Mouse (Mus musculus) lung, embryonic 16.5 days (tissue): ENCODE measurements around the gene Etfdh. TPM values are rescaled to one million over a fixed set of nuclear protein-coding genes. Genes with fewer than 3 reads are reported as not detected.
A peak's percentile ranks its signal among the peaks of the same experiment; 100 is the strongest.

Experiments used
- ATAC-seq: fragments of 200-750 bp; cut with Nextera tagmentation; 2 replicates; pipeline ENCODE4 v1.8.0; 2017; ENCODE audit warnings: low read depth, mild to moderate bottlenecking, moderate library complexity
- H3K27ac ChIP-seq: fragments of 300-500 bp; sonication (generic); 2 replicates; pipeline ENCODE4 v1.5.1; 2014; ENCODE audit warnings: mild to moderate bottlenecking, control low read depth, low read length
- H3K27me3 ChIP-seq: fragments of 300-500 bp; sonication (generic); 2 replicates; pipeline ENCODE4 v1.6.1; 2014; ENCODE audit warnings: low read depth, low read length, mixed read lengths; ENCODE audit not compliant: control insufficient read depth, insufficient read depth
- H3K36me3 ChIP-seq: fragments of 300-500 bp; sonication (generic); 2 replicates; pipeline ENCODE4 v1.6.1; 2014; ENCODE audit warnings: low read length; ENCODE audit not compliant: control insufficient read depth, insufficient read depth
- H3K4me1 ChIP-seq: fragments of 300-500 bp; sonication (generic); replicated peaks from 2 replicates; pipeline ENCODE4 v1.6.1; 2014; ENCODE audit warnings: low read length, mixed read lengths; ENCODE audit not compliant: control insufficient read depth, insufficient read depth
- H3K4me2 ChIP-seq: fragments of 300-500 bp; sonication (generic); 2 replicates; pipeline ENCODE4 v1.6.1; 2014; ENCODE audit warnings: low read depth, low read length, control low read depth
- H3K4me3 ChIP-seq: fragments of 300-500 bp; sonication (generic); 2 replicates; pipeline ENCODE4 v1.5.1; 2014; ENCODE audit warnings: mild to moderate bottlenecking, low read length, control low read depth
- H3K9ac ChIP-seq: fragments of 300-500 bp; sonication (generic); 2 replicates; pipeline ENCODE4 v1.6.1; 2014; ENCODE audit warnings: low read length, control low read depth
- H3K9me3 ChIP-seq: fragments of 300-500 bp; sonication (generic); 2 replicates; pipeline ENCODE4 v1.6.1; 2016; ENCODE audit warnings: low read length; ENCODE audit not compliant: control insufficient read depth
- WGBS: fragments of 180-500 bp; shearing (Covaris S2); extraction: QIAGEN DNeasy Blood & Tissue Kit; methylation state at CpG from one replicate; pipeline ENCODE4 v1.1.7; 2014; 5-methylcytosine and 5-hydroxymethylcytosine counted together
- polyA plus RNA-seq: library from polyadenylated mRNA; unstranded; fragments of >200 nt; fragmentation: Nextera tagmentation; extraction: Ambion mirVana; gene quantifications from 2 replicates; pipeline ENCODE4 v1.2.1, GENCODE M21; 2015

The Etfdh gene
- polyA plus RNA-seq, 1 experiment from 2014 or later, result 56.3 TPM

DNA sequence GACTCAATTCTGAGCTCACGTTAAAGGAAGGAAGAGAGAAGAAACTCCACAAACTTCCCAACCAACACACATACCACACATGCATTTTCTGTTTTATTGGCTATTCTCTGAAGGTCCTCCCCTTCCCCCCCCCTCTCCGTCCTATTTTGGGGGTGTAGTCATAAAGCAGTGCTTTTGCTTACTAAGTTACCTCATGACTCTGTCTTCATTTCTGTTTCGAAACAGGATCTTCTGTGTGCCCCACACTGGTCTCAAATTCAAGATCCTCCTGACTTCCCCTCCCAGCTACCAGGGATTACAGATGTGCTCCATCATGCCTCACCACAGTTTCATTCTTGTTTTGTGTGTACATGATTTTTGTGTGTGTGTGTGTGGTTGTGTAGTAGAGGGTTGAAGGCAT lies 56.9 kb downstream of the Etfdh start:
- Histone ChIP-seq H3K4me1 (0 out of 2 replicates have a peak, but pooled peaks cover 2% of the 10 kb centered on the region), H3K9me3 (no peaks in the 10 kb centered on the region), H3K36me3 (no peaks in the 10 kb centered on the region), H3K4me2 (no peak overlapping the region), H3K27ac (no peak overlapping the region), H3K9ac (no peak overlapping the region), H3K27me3 (no peaks in the 10 kb centered on the region), H3K4me3 (no peak overlapping the region)
- 53% methylated on average over 3 of the region's 3 CpGs for WGBS
- ATAC-seq, result no peak

DNA sequence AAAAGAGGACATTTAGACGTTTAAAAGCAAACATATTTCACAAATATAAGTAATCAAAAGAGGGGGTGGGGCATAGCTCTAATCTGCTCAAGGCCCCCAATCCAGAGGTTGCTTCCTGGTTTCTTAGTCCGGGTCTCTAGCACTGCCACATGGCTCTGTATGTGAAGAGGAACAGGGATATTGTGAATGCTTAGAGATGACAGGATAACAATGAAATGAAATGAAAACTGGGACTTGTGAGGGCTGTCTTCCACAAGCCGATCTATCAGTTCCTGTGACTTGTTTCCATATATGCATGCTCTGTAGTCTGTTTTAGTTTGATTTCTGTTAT lies 60.0 kb downstream of the Etfdh start:
- H3K9me3 ChIP-seq, result no peaks in the 10 kb centered on the region
- ATAC-seq, result no peak
- 79% methylated on average over 3 of the region's 3 CpGs for WGBS

GRCm38 (mm10) chr3:79568629-79569350 lies 60.5 kb downstream of the Etfdh start:
- Histone ChIP-seq H3K4me2 (peak overlapping the region; percentile 64), H3K27ac (peak overlapping the region; percentile 79), H3K9me3 (no peaks in the 10 kb centered on the region), H3K4me1 (peaks cover 7% of the 10 kb centered on the region; the same call in 1 of the 2 replicates), H3K9ac (peak overlapping the region; percentile 74), H3K27me3 (no peaks in the 10 kb centered on the region), H3K4me3 (peak overlapping the region; percentile 66; the same call in 1 of the 2 replicates), H3K36me3 (no peaks in the 10 kb centered on the region)
- WGBS, result 80% methylated on average over 16 of the region's 16 CpGs
- ATAC-seq, result no peak

More for the DNA sequence above, 60.0 kb downstream of the Etfdh start:
- peaks cover 7% of the 10 kb centered on the region; the same call in 1 of the 2 replicates for H3K4me1 ChIP-seq
- no peak overlapping the region for H3K4me2 ChIP-seq
- no peak overlapping the region for H3K9ac ChIP-seq
- no peak overlapping the region for H3K27ac ChIP-seq
- H3K36me3 ChIP-seq, result no peaks in the 10 kb centered on the region
- no peaks in the 10 kb centered on the region for H3K27me3 ChIP-seq
- H3K4me3 ChIP-seq, result no peak overlapping the region

DNA sequence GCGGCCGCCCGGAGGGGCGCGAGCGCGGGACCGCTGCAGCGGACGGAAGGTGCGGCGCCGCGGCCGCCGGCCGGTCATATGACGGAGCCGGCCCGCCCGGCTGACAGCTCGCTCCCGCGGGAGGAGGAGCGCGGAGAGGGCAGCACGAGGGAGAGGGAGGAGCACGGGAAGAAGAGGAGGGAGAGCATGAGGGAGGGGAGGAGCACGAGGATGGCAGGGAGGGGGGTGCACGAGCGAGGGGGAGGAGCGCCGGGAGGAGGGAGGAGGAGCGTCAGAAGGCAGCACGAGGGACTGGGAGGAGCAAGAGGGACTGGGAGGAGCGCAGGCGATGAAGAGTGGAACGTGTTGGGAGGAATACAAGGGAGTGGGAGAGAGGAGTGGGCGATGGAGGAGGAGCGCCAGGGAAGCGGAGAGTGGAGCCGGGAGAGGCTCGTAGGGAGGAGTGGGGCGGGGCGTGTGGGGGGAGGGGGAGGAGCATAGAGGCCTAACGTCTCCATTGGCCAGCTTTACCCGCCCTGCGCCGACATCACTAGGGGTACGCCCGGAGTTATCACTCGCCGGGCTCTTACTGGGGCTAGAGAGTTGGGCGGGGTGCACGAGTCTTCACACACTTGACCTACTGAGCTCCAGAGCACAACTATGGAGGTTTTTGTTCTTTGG lies 61.5 kb downstream of the Etfdh start, which contains the start of gene Fnip2:
TSS of gene Fnip2 (minus strand) at position 94 of the 660 bp plus-strand sequence.
- under 1% methylated on average over 55 of the region's 55 CpGs for WGBS
- Histone ChIP-seq H3K27ac (peak within 1 kb of the TSS; percentile 79), H3K4me1 (peaks cover 7% of the 10 kb centered on the region; the same call in 1 of the 2 replicates), H3K36me3 (no peaks in the 10 kb centered on the region), H3K4me2 (peak within 1 kb of the TSS; percentile 64), H3K9me3 (no peaks in the 10 kb centered on the region), H3K9ac (peak within 1 kb of the TSS; percentile 74), H3K27me3 (no peaks in the 10 kb centered on the region), H3K4me3 (peak within 1 kb of the TSS; percentile 66)
- ATAC-seq, result peak; percentile 96

- H3K27ac ChIP-seq, result peak overlapping the region; percentile 79
- no peaks in the 10 kb centered on the region for H3K9me3 ChIP-seq
- H3K9ac ChIP-seq, result peak overlapping the region; percentile 74
- H3K4me2 ChIP-seq, result peak overlapping the region; percentile 64
- H3K27me3 ChIP-seq, result no peaks in the 10 kb centered on the region
- peak; percentile 2 for ATAC-seq
- under 1% methylated on average over 53 of the region's 60 CpGs for WGBS
- no peaks in the 10 kb centered on the region for H3K36me3 ChIP-seq
- H3K4me1 ChIP-seq, result peaks cover 7% of the 10 kb centered on the region; the same call in 1 of the 2 replicates
- peak overlapping the region; percentile 66 for H3K4me3 ChIP-seq
Measured at GRCm38 (mm10) chr3:79566716-79567691, 62.3 kb downstream of the Etfdh start.

DNA sequence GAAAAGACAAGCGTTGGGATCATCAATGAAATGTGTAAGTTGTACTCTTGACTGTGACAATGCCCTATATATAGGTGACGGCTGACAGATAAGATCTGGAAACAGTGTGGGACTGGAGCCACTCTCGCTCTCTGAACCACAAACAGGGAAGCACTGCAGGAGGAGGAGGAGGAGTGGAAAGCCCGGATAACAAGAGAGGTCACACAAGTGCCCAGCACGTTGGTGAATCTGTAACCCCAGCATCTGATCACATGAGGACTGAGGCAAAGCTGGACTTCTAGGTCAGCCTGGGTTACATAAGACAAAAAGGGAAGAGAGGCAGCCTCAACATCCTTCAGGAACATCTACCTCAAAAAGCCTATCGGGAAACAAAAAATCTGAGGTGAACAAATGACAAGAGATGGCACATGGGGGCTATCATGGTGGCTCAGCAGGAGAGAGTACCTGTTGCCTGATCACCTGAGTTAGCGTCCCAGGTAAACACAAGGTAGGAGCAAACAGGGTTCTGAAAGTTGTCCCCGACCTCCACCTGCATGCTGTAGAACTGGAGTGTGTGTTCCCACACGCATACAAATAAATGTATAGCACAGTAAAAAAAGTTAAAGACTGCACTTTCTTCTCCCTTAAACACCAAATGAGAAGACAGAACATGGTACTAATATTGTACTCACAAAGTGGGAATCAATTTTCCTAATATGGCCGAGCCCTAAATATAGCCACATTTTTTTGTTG lies 64.3 kb downstream of the Etfdh start:
- H3K4me3 ChIP-seq, result no peak overlapping the region
- H3K4me1 ChIP-seq, result peaks cover 7% of the 10 kb centered on the region; the same call in 1 of the 2 replicates
- H3K9ac ChIP-seq, result no peak overlapping the region
- 61% methylated on average over 10 of the region's 10 CpGs for WGBS
- no peaks in the 10 kb centered on the region for H3K27me3 ChIP-seq
- H3K27ac ChIP-seq, result no peak overlapping the region
- no peak for ATAC-seq
- H3K9me3 ChIP-seq, result no peaks in the 10 kb centered on the region
- no peaks in the 10 kb centered on the region for H3K36me3 ChIP-seq
- no peak overlapping the region for H3K4me2 ChIP-seq

DNA sequence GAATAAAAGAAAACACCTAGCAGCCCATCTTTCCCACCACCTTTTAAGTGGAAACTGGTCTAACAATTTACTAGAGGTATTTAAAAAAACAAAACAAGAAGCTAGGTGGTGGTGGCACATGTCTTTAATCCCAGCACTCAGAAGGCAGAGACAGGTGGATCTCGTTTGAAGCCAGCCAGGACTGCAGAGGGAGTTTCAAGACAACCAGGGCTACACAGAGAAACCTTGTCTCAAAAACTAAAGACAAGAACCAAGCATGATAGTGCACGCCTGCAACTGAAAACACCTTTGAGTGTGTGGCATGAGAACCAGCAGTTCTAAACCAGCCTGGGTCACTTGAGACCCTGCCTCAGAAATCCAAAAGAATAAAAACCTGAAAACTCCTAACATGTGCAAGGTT lies 65.8 kb downstream of the Etfdh start:
- Histone ChIP-seq H3K36me3 (no peaks in the 10 kb centered on the region), H3K9me3 (no peaks in the 10 kb centered on the region), H3K4me3 (no peak overlapping the region), H3K4me1 (peaks cover 12% of the 10 kb centered on the region), H3K4me2 (no peak overlapping the region), H3K9ac (no peak overlapping the region), H3K27ac (no peak overlapping the region), H3K27me3 (no peaks in the 10 kb centered on the region)
- WGBS, result 73% methylated on average over 2 of the region's 2 CpGs
- no peak for ATAC-seq

GRCm38 (mm10) chr3:79561784-79562715 lies 67.2 kb downstream of the Etfdh start:
- H3K4me3 ChIP-seq, result no peak overlapping the region
- no peak for ATAC-seq
- WGBS, result 84% methylated on average over 10 of the region's 10 CpGs
- H3K4me2 ChIP-seq, result no peak overlapping the region
- H3K9ac ChIP-seq, result no peak overlapping the region
- no peaks in the 10 kb centered on the region for H3K27me3 ChIP-seq
- peaks cover 10% of the 10 kb centered on the region for H3K4me1 ChIP-seq
- no peak overlapping the region for H3K27ac ChIP-seq
- H3K36me3 ChIP-seq, result no peaks in the 10 kb centered on the region
- no peaks in the 10 kb centered on the region for H3K9me3 ChIP-seq
